Mouse (Mus musculus): ENCODE data around the gene Ube2q2.
"Not testable (repeated sequence)": the region's sequence is repeated elsewhere in the genome, so short reads cannot be mapped to it uniquely, and the experiment has no call there.

Gene Ube2q2

GRCm38 (mm10) chr9:55240852-55241251, 92.2 kb downstream of the Ube2q2 start:
- no peak for DNase-seq (ENCODE audit: low read depth, low spot score)

- no peak for DNase-seq (ENCODE audit: low read depth, low spot score)
Measured at GRCm38 (mm10) chr9:55241863-55242685, 93.4 kb downstream of the Ube2q2 start.

- DNase-seq (ENCODE audit: low read depth, low spot score), result no peak
Measured at GRCm38 (mm10) chr9:55243280-55243679, 94.6 kb downstream of the Ube2q2 start.

- DNase-seq (ENCODE audit: low read depth, low spot score), result no peak
Measured at GRCm38 (mm10) chr9:55244079-55244478, 95.4 kb downstream of the Ube2q2 start.

DNA sequence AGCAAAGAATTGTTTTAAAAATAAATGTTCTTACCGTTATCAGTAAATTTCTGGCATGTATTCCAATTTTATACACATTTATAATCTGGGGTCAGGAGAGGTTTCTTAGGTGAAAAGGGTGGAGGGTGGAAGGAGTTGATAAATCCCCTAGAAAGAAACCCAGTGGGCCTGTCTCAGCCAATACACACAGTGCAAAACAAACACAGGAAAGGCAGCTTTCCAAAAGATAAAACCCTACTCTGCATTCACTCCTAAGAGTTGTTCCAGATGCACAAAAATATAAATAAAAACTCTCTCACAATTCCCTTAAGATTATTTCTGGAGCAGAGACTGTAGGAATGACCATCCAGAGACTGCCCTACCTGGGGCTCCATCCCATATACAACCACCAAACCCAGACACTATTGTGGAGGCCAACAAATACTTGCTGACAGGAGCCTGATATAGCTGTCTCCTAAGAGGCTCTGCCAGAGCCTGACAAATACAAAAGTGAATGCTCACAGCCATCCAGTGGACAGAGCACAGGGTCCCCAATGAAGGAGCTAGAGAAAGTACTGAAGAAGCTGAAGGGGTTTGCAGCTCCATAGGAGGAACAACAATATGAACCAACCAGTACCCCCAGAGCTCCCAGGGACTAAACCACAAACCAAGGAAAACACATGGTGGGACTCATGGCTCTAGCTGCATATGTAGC, 96.5 kb downstream of the Ube2q2 start:
- not testable (repeated sequence) for DNase-seq (ENCODE audit: low read depth, low spot score)

GRCm38 (mm10) chr9:55246440-55246839, 97.8 kb downstream of the Ube2q2 start:
- no peak for DNase-seq (ENCODE audit: low read depth, low spot score)

- DNase-seq (ENCODE audit: low read depth, low spot score), result no peak
Measured at GRCm38 (mm10) chr9:55246918-55247317, 98.3 kb downstream of the Ube2q2 start.

DNA sequence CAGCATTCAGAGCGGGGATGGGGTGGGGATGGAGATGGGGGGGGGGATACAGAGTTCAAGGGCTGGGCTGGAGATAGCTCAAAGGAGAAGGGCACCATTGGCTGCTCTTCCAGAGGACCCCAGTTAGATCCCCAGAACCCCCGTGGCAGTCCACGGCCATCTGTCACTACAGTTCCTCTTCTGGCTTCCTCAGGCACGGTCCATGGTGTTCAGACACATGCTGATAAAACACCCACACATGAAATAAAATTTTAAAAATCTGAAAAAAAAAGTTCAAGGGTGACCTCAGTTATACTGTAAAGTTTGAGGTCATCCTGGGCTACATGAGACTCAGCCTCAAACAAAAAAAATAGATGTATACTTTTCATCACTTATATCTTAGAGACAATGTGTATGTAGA, 99.8 kb downstream of the Ube2q2 start:
- DNase-seq (ENCODE audit: low read depth, low spot score), result no peak

DNA sequence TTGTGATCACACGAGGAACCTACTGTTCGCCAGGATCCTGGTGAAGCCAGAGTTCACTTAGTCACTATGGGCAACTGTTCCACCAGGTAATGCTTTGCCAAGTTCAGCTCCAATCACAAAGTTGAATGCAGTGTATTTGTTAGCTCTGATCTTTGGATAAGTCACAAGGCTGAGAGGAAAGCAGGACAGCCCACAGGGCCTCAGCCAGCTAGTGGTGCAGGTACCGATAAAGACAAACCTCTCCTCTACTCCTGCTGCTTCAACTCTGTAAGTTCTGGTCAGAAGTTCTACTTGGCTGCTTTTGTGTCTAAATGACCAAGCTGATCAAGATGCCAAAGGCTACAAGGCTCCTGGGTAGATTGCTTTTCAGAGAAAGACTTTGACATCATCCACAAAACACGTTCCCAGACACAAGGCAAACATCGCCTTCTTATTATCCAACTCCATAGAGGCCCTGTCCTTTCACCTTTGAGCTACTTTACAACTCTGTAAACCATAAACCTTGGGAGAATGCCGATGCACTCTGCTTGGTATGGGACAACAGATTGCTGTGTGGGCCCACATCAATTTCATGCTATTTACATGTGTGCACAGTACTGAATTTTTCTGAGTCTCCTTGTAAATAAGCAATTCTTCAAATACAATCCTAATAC, 102.1 kb downstream of the Ube2q2 start:
- no peak for DNase-seq (ENCODE audit: low read depth, low spot score)

DNA sequence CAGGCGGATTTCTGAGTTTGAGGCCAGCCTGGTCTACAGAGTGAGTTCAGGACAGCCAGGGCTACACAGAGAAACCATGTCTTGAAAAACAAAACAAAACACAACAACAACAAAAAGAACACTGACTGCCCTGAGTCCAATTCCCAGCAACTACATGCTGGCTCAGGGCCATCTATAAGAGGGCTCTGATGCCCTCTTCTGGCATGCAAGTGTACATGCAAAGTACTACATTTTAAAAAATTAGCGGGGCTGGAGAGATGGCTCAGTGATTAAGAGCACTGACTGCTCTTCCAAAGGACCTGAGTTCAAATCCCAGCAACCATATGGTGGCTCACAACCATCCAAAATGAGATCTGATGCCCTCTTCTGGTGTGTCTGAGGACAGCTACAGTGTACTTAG, 103.4 kb downstream of the Ube2q2 start:
- DNase-seq (ENCODE audit: low read depth, low spot score), result not testable (repeated sequence)

DNA sequence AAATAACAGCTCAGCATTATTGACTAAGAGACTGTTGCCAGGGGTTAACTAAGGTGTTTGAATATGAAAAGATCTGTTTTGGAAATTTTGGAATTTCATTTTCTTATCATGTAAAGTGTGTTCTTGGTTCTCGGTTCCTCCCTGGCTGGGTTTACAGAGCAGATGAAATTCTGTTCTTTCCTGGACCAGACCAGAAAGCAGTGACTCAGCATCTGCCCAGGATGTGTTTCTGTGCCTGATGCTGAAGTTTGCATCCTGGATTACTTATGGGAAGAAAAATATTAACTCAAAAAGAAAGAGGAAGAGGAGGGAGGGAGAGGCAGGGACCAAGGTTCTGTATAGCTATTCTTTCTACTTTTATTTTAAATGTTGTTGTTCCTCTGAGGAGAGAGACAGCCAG, 105.2 kb downstream of the Ube2q2 start:
- DNase-seq (ENCODE audit: low read depth, low spot score), result no peak

- no peak for DNase-seq (ENCODE audit: low read depth, low spot score)
Measured at GRCm38 (mm10) chr9:55255056-55255455, 106.4 kb downstream of the Ube2q2 start.

GRCm38 (mm10) chr9:55255604-55256003, 107.0 kb downstream of the Ube2q2 start:
- DNase-seq (ENCODE audit: low read depth, low spot score), result no peak

DNA sequence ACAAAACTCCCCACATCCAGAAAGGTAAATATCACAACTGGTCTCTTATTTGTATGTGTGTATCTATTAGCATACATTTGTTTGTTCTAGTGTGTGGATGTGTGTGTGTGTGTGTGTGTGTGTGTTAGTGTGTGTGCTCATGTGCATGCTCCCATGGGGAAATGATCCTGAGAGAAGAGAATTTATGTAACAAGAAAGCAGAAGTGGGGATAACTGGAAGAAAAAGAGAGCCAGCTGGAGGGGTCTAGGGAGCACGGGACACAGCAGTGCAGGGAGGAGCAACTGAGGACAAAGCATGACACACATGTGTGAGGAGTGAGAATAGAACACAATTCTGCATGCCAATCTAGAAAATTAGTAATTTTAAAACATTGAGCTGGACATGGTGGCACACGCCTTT, 108.5 kb downstream of the Ube2q2 start:
- DNase-seq (ENCODE audit: low read depth, low spot score), result no peak
